Mouse (Mus musculus) MEL (cell line): ENCODE measurements around the gene Prickle2.

Experiments
- CTCF ChIP-seq, 3 experiments: IDR thresholded peaks in 2 of 3; conservative IDR thresholded peaks in 1 of 3; 2 replicates each; pipeline ENCODE4 v1.5.1; 2011 to 2012; ENCODE audit warnings: low read length in 3 of 3, low read depth in 2 of 3, mild to moderate bottlenecking in 2 of 3, improper control_type of control experiment in 1 of 3, inconsistent platforms in 1 of 3, mixed read lengths in 1 of 3, moderate library complexity in 1 of 3; ENCODE audit not compliant: control insufficient read depth in 1 of 3, insufficient read depth in 1 of 3, poor library complexity in 1 of 3, severe bottlenecking in 1 of 3
- EP300 ChIP-seq, 2 experiments: IDR thresholded peaks; 2 replicates each; pipeline ENCODE4 v1.6.1; 2011; ENCODE audit warnings: improper control_type of control experiment in 2 of 2, low read length in 2 of 2, low read depth in 1 of 2, mild to moderate bottlenecking in 1 of 2
- GABPA ChIP-seq: IDR thresholded peaks from 2 replicates; pipeline ENCODE4 v1.6.1; 2012; ENCODE audit warnings: low read depth, mild to moderate bottlenecking, inconsistent platforms, low read length, improper control_type of control experiment, moderate library complexity
- NRF1 ChIP-seq: IDR thresholded peaks from 2 replicates; pipeline ENCODE4 v1.6.1; 2014; ENCODE audit warnings: low read depth, mild to moderate bottlenecking, inconsistent platforms, low read length, improper control_type of control experiment, moderate library complexity; ENCODE audit not compliant: poor library complexity, insufficient read depth, severe bottlenecking
- TCF12 ChIP-seq: IDR thresholded peaks from 2 replicates; pipeline ENCODE4 v1.6.1; 2014; ENCODE audit warnings: low read depth, mild to moderate bottlenecking, inconsistent platforms, low read length, improper control_type of control experiment, moderate library complexity
- ZC3H11A ChIP-seq: IDR thresholded peaks from 2 replicates; pipeline ENCODE4 v1.6.1; 2012; ENCODE audit warnings: low read depth, mild to moderate bottlenecking, inconsistent platforms, low read length, improper control_type of control experiment

DNA sequence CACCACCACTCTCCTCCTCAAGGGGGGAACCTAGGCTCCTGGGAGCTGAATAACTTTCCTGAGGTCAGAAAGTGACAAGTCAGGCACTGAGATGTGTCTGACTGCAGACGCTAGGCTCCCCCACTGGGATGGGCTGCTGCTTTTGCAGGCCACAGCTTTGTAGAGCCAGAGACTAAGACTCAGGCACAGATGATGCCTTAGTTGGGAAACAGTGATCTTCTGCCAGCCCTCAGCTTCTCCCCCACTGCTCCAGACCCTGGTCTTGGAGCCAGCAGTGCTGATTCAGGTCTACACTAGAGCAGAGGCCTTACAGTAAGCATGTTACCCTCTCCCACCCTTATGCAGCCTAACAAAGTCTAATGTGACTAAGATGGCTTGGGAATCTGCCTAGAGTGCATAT lies 254.5 kb downstream of the Prickle2 start:
- TF ChIP-seq GABPA (no peak), EP300 (IDR thresholded peaks at IDR 0.05; ENCODE audit: low read depth in 1 of 2, low read length in 2 of 2) (no peak), ZC3H11A (no peak), CTCF (IDR thresholded peaks at IDR 0.05 in 2 of 3, conservative IDR thresholded peaks at IDR 0.05 in 1 of 3; ENCODE audit: control insufficient read depth in 1 of 3, insufficient read depth in 1 of 3, low read depth in 2 of 3, low read length in 3 of 3, poor library complexity in 1 of 3, severe bottlenecking in 1 of 3) (no peak), NRF1 (no peak), TCF12 (no peak)
